Comparison of ENCODE assay signal across 7 mouse cellular contexts in the genomic region with DNA sequence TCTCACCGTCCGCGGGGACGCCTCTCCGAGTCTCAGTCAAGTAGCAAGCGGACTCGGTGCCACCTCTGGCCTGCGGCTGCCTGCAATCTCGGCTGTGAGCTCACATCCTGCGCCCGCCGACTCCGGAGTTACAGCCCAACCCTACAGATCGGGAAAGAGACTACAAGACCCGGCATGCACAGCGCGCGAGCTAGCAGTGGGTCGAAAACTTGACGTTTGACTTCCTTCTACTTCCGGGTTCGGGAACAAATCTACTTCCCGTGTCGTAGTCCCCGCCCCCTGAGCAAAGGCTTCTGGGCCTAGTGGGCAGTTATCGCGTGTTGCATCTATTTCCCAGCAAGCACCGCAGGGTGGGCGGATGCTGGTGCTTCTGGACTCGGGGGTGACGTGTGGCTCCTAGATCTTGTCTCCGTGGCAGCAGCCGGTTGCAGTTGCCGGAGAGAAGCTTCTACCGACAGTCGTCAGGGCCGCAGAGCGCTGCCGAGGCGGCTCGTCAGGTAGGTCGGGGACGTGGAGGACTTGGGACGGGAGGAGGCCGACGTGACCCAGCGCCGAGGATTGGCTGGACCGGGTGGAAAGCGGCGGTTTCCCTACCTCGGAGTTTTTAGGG. TPM values are rescaled to one million over a fixed set of nuclear protein-coding genes. Genes with fewer than 3 reads are reported as not detected.
A peak's percentile ranks its signal among the peaks of the same experiment; 100 is the strongest.
DNase-seq lines count a peak whose midpoint lies in the region; ATAC-seq lines count a peak whose summit lies in the region.

Gene Tnfaip1 (minus strand): TSS at position 253 of the 610 bp plus-strand sequence.
Gene Ift20 (plus strand): TSS at position 282 of the 610 bp plus-strand sequence.

- ATAC-seq in embryonic facial prominence, embryonic 11.5 days (replicated peaks; ENCODE audit: insufficient number of reproducible peaks, low FRiP score, low TSS enrichment, low read depth), result peak; percentile 98
- peak; percentile 93 for ATAC-seq in granulocyte monocyte progenitor cell, adult 5-6 weeks (replicated peaks; ENCODE audit: poor library complexity, severe bottlenecking)
- ATAC-seq in midbrain, embryonic 13.5 days, result peak; percentile 99

- no peaks in the 10 kb centered on the region for H3K36me3 ChIP-seq in embryonic facial prominence, embryonic 11.5 days (replicated peaks; ENCODE audit: control insufficient read depth, insufficient read depth, low read depth, low read length)
- peaks cover 45% of the 10 kb centered on the region for H3K36me3 ChIP-seq in limb, embryonic 10.5 days
- peaks cover 28% of the 10 kb centered on the region for H3K36me3 ChIP-seq in midbrain, embryonic 13.5 days

- peak within 1 kb of the TSS; percentile 75 for H3K27ac ChIP-seq in embryonic facial prominence, embryonic 11.5 days (replicated peaks; ENCODE audit: low read depth, low read length)
- peak within 1 kb of the TSS; percentile 91 for H3K27ac ChIP-seq in limb, embryonic 10.5 days
- H3K27ac ChIP-seq in midbrain, embryonic 13.5 days, result peak within 1 kb of the TSS; percentile 92

- no peaks in the 10 kb centered on the region for H3K9me3 ChIP-seq in embryonic facial prominence, embryonic 11.5 days (replicated peaks; ENCODE audit: control insufficient read depth, low read length)
- no peaks in the 10 kb centered on the region for H3K9me3 ChIP-seq in limb, embryonic 10.5 days (replicated peaks)
- H3K9me3 ChIP-seq in midbrain, embryonic 13.5 days, result no peaks in the 10 kb centered on the region

- peak within 1 kb of the TSS; percentile 75 for H3K4me2 ChIP-seq in embryonic facial prominence, embryonic 11.5 days (ENCODE audit: low read depth, low read length)
- peak within 1 kb of the TSS; percentile 89 for H3K4me2 ChIP-seq in midbrain, embryonic 13.5 days (replicated peaks)

- H3K9ac ChIP-seq in embryonic facial prominence, embryonic 11.5 days (replicated peaks; ENCODE audit: low read length), result peak within 1 kb of the TSS; percentile 87
- peak within 1 kb of the TSS; percentile 90 for H3K9ac ChIP-seq in midbrain, embryonic 13.5 days (replicated peaks)

- H3K27me3 ChIP-seq in embryonic facial prominence, embryonic 11.5 days (ENCODE audit: control insufficient read depth, insufficient read depth, low read length), result no peaks in the 10 kb centered on the region
- no peaks in the 10 kb centered on the region for H3K27me3 ChIP-seq in limb, embryonic 10.5 days (ENCODE audit: low read depth, poor library complexity, severe bottlenecking)
- no peaks in the 10 kb centered on the region for H3K27me3 ChIP-seq in midbrain, embryonic 13.5 days

- no peaks in the 10 kb centered on the region; the same call in 1 of the 2 replicates for H3K4me1 ChIP-seq in embryonic facial prominence, embryonic 11.5 days (ENCODE audit: control insufficient read depth, insufficient read depth, low read length)
- H3K4me1 ChIP-seq in limb, embryonic 10.5 days, result peaks cover 24% of the 10 kb centered on the region
- H3K4me1 ChIP-seq in midbrain, embryonic 13.5 days (replicated peaks), result peaks cover 32% of the 10 kb centered on the region

- H3K4me3 ChIP-seq in embryonic facial prominence, embryonic 11.5 days (ENCODE audit: low read depth, low read length), result peak within 1 kb of the TSS; percentile 83
- peak within 1 kb of the TSS; percentile 92 for H3K4me3 ChIP-seq in limb, embryonic 10.5 days
- peak within 1 kb of the TSS; percentile 79 for H3K4me3 ChIP-seq in midbrain, embryonic 13.5 days (replicated peaks)

- WGBS in embryonic facial prominence, embryonic 11.5 days, result under 1% methylated on average over 52 of the region's 52 CpGs
- WGBS in limb, embryonic 10.5 days, result under 1% methylated on average over 52 of the region's 52 CpGs
- WGBS in midbrain, embryonic 13.5 days, result under 1% methylated on average over 52 of the region's 52 CpGs

- peak; percentile 99 for DNase-seq in adrenal gland, postnatal 14 days
- peak; percentile 99 for DNase-seq in embryonic facial prominence, embryonic 11.5 days (ENCODE audit: low spot score)
- peak; percentile 99 for DNase-seq in kidney, adult 11 months
- DNase-seq in limb, embryonic 10.5 days (ENCODE audit: low spot score), result peak; percentile 94
- DNase-seq in spleen, adult 12 weeks (ENCODE audit: low spot score), result peak; percentile 96

RNA-seq across cellular contexts. Expression of gene Tnfaip1, which starts in this region (rescaled TPM):
- 47.9 and 49.4 TPM in 2 replicates for total RNA-seq in adrenal gland, postnatal 14 days (2021)
- polyA plus RNA-seq in embryonic facial prominence, embryonic 11.5 days (2014; fragmentation: Nextera tagmentation; extraction: Ambion mirVana), result 91.6 and 91.9 TPM in 2 replicates
- 13.2 and 15.1 TPM in 2 replicates for total RNA-seq in granulocyte monocyte progenitor cell, adult 5-6 weeks (2014; fragmentation: Nextera tagmentation)
- 3.3 and 5.6 TPM in 2 replicates for total RNA-seq in granulocyte monocyte progenitor cell, adult 5-6 weeks (2017)
- 92.4 and 94.1 TPM in 2 replicates for polyA plus RNA-seq in limb, embryonic 10.5 days (2016; fragmentation: Nextera tagmentation; extraction: Ambion mirVana)
- polyA plus RNA-seq in midbrain, embryonic 13.5 days (2015; fragmentation: Nextera tagmentation; extraction: Ambion mirVana), result 55.0 and 58.8 TPM in 2 replicates

RNA-seq across cellular contexts. Expression of gene Ift20, which starts in this region (rescaled TPM):
- total RNA-seq in adrenal gland, postnatal 14 days (2021), result 81.5 and 90.2 TPM in 2 replicates
- polyA plus RNA-seq in embryonic facial prominence, embryonic 11.5 days (2014; fragmentation: Nextera tagmentation; extraction: Ambion mirVana), result 125 and 138 TPM in 2 replicates
- total RNA-seq in granulocyte monocyte progenitor cell, adult 5-6 weeks (2014; fragmentation: Nextera tagmentation), result 81.0 and 106 TPM in 2 replicates
- 138 and 194 TPM in 2 replicates for total RNA-seq in granulocyte monocyte progenitor cell, adult 5-6 weeks (2017)
- 85.7 and 97.9 TPM in 2 replicates for polyA plus RNA-seq in limb, embryonic 10.5 days (2016; fragmentation: Nextera tagmentation; extraction: Ambion mirVana)
- polyA plus RNA-seq in midbrain, embryonic 13.5 days (2015; fragmentation: Nextera tagmentation; extraction: Ambion mirVana), result 124 and 126 TPM in 2 replicates

Comparison
In these comparisons a context has a peak if more than half of its experiments do, and no peak if none do; other contexts are left out.
1. Peak in every context shown above with its lines: DNase-seq, ATAC-seq, H3K4me3 ChIP-seq and H3K27ac ChIP-seq.